Mouse (Mus musculus) testis, adult 2 months (tissue): ENCODE results near the gene Nr3c2.

Source experiments
- CTCF ChIP-seq: fragments of 200-500 bp; IDR thresholded peaks from 2 replicates; pipeline ENCODE4 v1.5.1; 2012; ENCODE audit warnings: low read depth, mild to moderate bottlenecking, inconsistent platforms, low read length, moderate library complexity; ENCODE audit not compliant: control insufficient read depth, insufficient read depth, insufficient replicate concordance
- POLR2A ChIP-seq: fragments of 200-500 bp; IDR thresholded peaks from 2 replicates; pipeline ENCODE4 v1.6.1; 2012; ENCODE audit warnings: low read depth, mild to moderate bottlenecking, inconsistent platforms, low read length, moderate library complexity; ENCODE audit not compliant: control insufficient read depth

DNA sequence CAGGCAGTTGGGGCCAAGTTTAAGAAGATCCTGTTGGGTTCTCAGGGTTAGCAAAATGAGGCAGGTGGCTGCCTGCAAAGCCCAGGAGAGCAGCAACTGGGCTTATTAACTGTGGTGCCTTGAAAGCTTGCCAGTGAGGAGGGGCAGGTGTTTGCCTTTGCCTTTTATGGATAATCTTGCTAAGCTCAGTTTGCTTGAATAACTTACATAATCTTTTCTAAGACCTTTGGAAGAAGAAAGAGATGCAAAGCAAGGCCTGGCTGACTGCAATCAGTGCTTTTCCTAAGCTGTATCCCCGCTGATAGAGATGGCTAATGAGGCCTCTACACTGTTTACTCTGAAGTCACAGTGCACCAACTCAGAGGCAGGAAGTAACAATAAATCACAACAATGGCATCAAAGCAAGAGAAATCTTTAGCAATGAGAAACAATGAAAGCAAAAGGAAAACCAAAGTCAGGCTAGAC, 368.7 kb downstream of the Nr3c2 start:
- no peak for TF ChIP-seq CTCF
- TF ChIP-seq POLR2A, result no peak
